Mouse (Mus musculus): Measurements from ENCODE around the gene Zfp65.

DNA sequence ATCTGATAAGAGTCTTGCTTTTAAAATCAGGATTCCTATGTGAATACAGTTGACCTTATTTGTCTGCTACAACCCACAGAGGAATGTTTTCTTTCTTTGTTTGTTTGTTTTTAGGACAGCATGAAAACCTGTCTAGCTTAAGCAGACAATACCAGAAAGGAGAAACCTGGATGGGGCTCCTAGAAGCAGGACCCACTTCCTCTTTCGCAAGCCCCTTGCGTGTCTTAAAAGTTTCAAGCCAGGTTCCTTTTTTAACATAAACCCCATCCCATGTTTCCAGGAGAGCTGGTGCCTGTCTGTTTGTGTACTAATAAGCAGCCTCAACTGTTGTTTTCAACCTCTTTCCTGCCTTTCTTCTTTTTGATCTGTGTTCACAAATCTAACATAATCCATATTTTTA lies 54.1 kb downstream of the Zfp65 start:
- TF ChIP-seq CTCF (IDR thresholded peaks at IDR 0.05; ENCODE audit: low read depth, low read length) (no peak), TAL1 (conservative IDR thresholded peaks at IDR 0.05; ENCODE audit: low read depth, low read length) (no peak), GATA2 (IDR thresholded peaks at IDR 0.05; ENCODE audit: borderline replicate concordance, low read depth, low read length) (no peak)

Measured in G1E (cell line).